Comparison of ENCODE assay signal across 25 mouse cellular contexts in the genomic region with DNA sequence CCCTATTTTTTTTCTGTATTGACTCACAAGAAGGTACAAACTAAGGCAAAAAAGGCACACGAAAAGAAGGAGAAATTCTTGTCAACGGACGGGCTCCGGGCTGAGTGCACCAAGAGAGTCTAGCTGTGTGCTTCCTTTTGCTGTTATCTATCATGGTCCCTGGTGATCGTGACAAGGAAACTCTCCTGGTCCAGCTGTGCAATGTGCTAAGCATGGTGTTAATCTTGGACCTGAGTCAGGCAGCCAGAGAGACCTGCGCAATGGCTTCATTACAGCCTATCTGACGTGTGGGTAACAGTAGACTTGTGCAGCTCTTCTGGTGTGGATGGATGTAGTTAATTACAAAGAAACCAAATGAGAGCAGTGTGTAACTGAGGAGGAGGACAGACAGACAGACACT. TPM values are rescaled to one million over a fixed set of nuclear protein-coding genes. Genes with fewer than 3 reads are reported as not detected.
DNase-seq lines count a peak whose midpoint lies in the region; ATAC-seq and TF ChIP-seq lines count a peak whose summit lies in the region.
"Had no signal": no experiment of that assay in that cellular context is flagged by ENCODE, and none has a peak within 500 bp of the region (broad histone marks: within the 10 kb centered on the region; RNA-seq: fewer than 3 reads in every experiment).

No protein-coding gene starts in this region.

- H3K4me2 ChIP-seq in forebrain, embryonic 11.5 days (ENCODE audit: low read depth, low read length, severe bottlenecking), result no peak overlapping the region
- H3K4me2 ChIP-seq in heart, embryonic 15.5 days, result no peak overlapping the region
- no peak overlapping the region for H3K4me2 ChIP-seq in liver, embryonic 14.5 days (ENCODE audit: low read depth)
- H3K4me2 ChIP-seq in liver, postnatal 0 days (ENCODE audit: low read depth, low read length), result no peak overlapping the region
- H3K4me2 ChIP-seq: embryonic facial prominence, embryonic 12.5 days; forebrain, embryonic 13.5 days; hindbrain, embryonic 14.5 days; intestine, embryonic 15.5 days had no signal

- no peak for ATAC-seq in forebrain, embryonic 11.5 days (replicated peaks; ENCODE audit: low FRiP score)
- no peak for ATAC-seq in heart, embryonic 15.5 days (replicated peaks; ENCODE audit: insufficient number of reproducible peaks, insufficient read depth, low FRiP score, low read depth)
- peak; percentile 43; the same call in 1 of the 2 replicates for ATAC-seq in liver, embryonic 14.5 days (ENCODE audit: insufficient read depth)
- ATAC-seq in liver, postnatal 0 days, result no peak
- peak; percentile 78 for ATAC-seq in megakaryocyte-erythroid progenitor cell, adult 5-6 weeks (replicated peaks; ENCODE audit: low FRiP score, low TSS enrichment, poor library complexity, severe bottlenecking)
- ATAC-seq: CD4-positive, CD25-positive, alpha-beta regulatory T cell, adult 4 months; forebrain, embryonic 13.5 days; forebrain, postnatal 0 days; intestine, embryonic 15.5 days had no signal

- H3K4me1 ChIP-seq in forebrain, embryonic 11.5 days (replicated peaks; ENCODE audit: control insufficient read depth, insufficient read depth, low read length), result peaks cover 25% of the 10 kb centered on the region
- peaks cover 55% of the 10 kb centered on the region for H3K4me1 ChIP-seq in forebrain, embryonic 10.5 days
- peaks cover 44% of the 10 kb centered on the region for H3K4me1 ChIP-seq in heart, embryonic 15.5 days (replicated peaks)
- H3K4me1 ChIP-seq in liver, embryonic 14.5 days (replicated peaks; ENCODE audit: control insufficient read depth in 2 of 2, insufficient read depth in 2 of 2, low read length in 1 of 2), result peaks cover 0 to 13% of the 10 kb centered on the region in 2 experiments; a peak in 3 of 4 replicates
- H3K4me1 ChIP-seq in liver, postnatal 0 days (ENCODE audit: insufficient read depth), result no peaks in the 10 kb centered on the region; the same call in 1 of the 2 replicates

- 94% methylated on average over 7 of the region's 7 CpGs for WGBS in forebrain, embryonic 11.5 days
- 90% methylated on average over 7 of the region's 7 CpGs for WGBS in forebrain, embryonic 10.5 days
- 53% methylated on average over 7 of the region's 7 CpGs for WGBS in heart, embryonic 15.5 days
- WGBS in liver, embryonic 14.5 days (ENCODE audit: insufficient replicate concordance), result 35% methylated on average over 7 of the region's 7 CpGs
- WGBS in liver, postnatal 0 days (ENCODE audit: insufficient replicate concordance), result 52% methylated on average over 7 of the region's 7 CpGs

- no peak for TF ChIP-seq EP300 in liver, embryonic 14.5 days (IDR thresholded peaks at IDR 0.05; ENCODE audit: low read depth)
- TF ChIP-seq EP300 in liver, postnatal 0 days (IDR thresholded peaks at IDR 0.05; ENCODE audit: low read depth), result no peak

- H3K36me3 ChIP-seq in forebrain, embryonic 11.5 days (ENCODE audit: control insufficient read depth, insufficient read depth, low read length), result no peaks in the 10 kb centered on the region
- H3K36me3 ChIP-seq in forebrain, embryonic 10.5 days (replicated peaks), result peaks cover 3% of the 10 kb centered on the region; the same call in 1 of the 2 replicates
- H3K36me3 ChIP-seq in heart, embryonic 15.5 days, result no peaks in the 10 kb centered on the region
- no peaks in the 10 kb centered on the region for H3K36me3 ChIP-seq in liver, embryonic 14.5 days (replicated peaks; ENCODE audit: control insufficient read depth, insufficient read depth, low read depth)
- no peaks in the 10 kb centered on the region for H3K36me3 ChIP-seq in liver, postnatal 0 days (replicated peaks; ENCODE audit: insufficient read depth, low read length)
- H3K36me3 ChIP-seq: embryonic facial prominence, embryonic 12.5 days; G1E; hindbrain, embryonic 10.5 days; intestine, embryonic 15.5 days had no signal

- H3K27ac ChIP-seq in forebrain, embryonic 11.5 days (ENCODE audit: low read depth, low read length), result no peak overlapping the region
- H3K27ac ChIP-seq in forebrain, embryonic 10.5 days, result no peak overlapping the region
- 0 out of 2 replicates have a peak overlapping the region, but pooled peaks have one; percentile 3 for H3K27ac ChIP-seq in heart, embryonic 15.5 days
- H3K27ac ChIP-seq in liver, embryonic 14.5 days, result no peak overlapping the region
- no peak overlapping the region for H3K27ac ChIP-seq in liver, postnatal 0 days (ENCODE audit: low read depth)
- H3K27ac ChIP-seq: embryonic facial prominence, embryonic 12.5 days; forebrain, embryonic 13.5 days; gastrocnemius, adult 2 months; hindbrain, embryonic 10.5 days; hindbrain, embryonic 14.5 days; intestine, embryonic 15.5 days had no signal

- no peaks in the 10 kb centered on the region for H3K27me3 ChIP-seq in forebrain, embryonic 11.5 days (ENCODE audit: control insufficient read depth, insufficient read depth, low read length)
- peaks cover 32% of the 10 kb centered on the region for H3K27me3 ChIP-seq in forebrain, embryonic 10.5 days (ENCODE audit: poor library complexity, severe bottlenecking)
- no peaks in the 10 kb centered on the region for H3K27me3 ChIP-seq in heart, embryonic 15.5 days
- no peaks in the 10 kb centered on the region for H3K27me3 ChIP-seq in liver, embryonic 14.5 days (ENCODE audit: control insufficient read depth, insufficient read depth, low read length)
- H3K27me3 ChIP-seq in liver, postnatal 0 days (ENCODE audit: insufficient read depth, low read length), result no peaks in the 10 kb centered on the region
- H3K27me3 ChIP-seq: embryonic facial prominence, embryonic 12.5 days; forebrain, embryonic 13.5 days; intestine, embryonic 15.5 days had no signal

- TF ChIP-seq CTCF in liver, embryonic 14.5 days (IDR thresholded peaks at IDR 0.05; ENCODE audit: low read depth), result no peak
- no peak for TF ChIP-seq CTCF in liver, postnatal 0 days (IDR thresholded peaks at IDR 0.05; ENCODE audit: low read depth)

- H3K9me3 ChIP-seq in forebrain, embryonic 11.5 days (ENCODE audit: control insufficient read depth, low read length), result no peaks in the 10 kb centered on the region
- H3K9me3 ChIP-seq in forebrain, embryonic 10.5 days, result no peaks in the 10 kb centered on the region
- H3K9me3 ChIP-seq in heart, embryonic 15.5 days (replicated peaks), result no peaks in the 10 kb centered on the region
- H3K9me3 ChIP-seq in liver, embryonic 14.5 days (ENCODE audit: control insufficient read depth, low read length), result no peaks in the 10 kb centered on the region
- no peaks in the 10 kb centered on the region for H3K9me3 ChIP-seq in liver, postnatal 0 days (ENCODE audit: low read length)
- H3K9me3 ChIP-seq: embryonic facial prominence, embryonic 12.5 days; forebrain, embryonic 13.5 days; hindbrain, embryonic 10.5 days; intestine, embryonic 15.5 days had no signal

- H3K9ac ChIP-seq in forebrain, embryonic 11.5 days (ENCODE audit: low read length), result no peak overlapping the region
- no peak overlapping the region for H3K9ac ChIP-seq in heart, embryonic 15.5 days
- H3K9ac ChIP-seq in liver, embryonic 14.5 days (replicated peaks), result no peak overlapping the region
- no peak overlapping the region for H3K9ac ChIP-seq in liver, postnatal 0 days (replicated peaks)
- H3K9ac ChIP-seq: embryonic facial prominence, embryonic 12.5 days; forebrain, embryonic 13.5 days; forebrain, postnatal 0 days; hindbrain, embryonic 14.5 days; intestine, embryonic 15.5 days had no signal

- intact Hi-C loops in heart, postnatal 25 days (cut with DNase I), result no loop called here

- no peak overlapping the region for H3K4me3 ChIP-seq in forebrain, embryonic 11.5 days (ENCODE audit: low read depth, low read length)
- no peak overlapping the region for H3K4me3 ChIP-seq in forebrain, embryonic 10.5 days
- no peak overlapping the region for H3K4me3 ChIP-seq in heart, embryonic 15.5 days
- no peak overlapping the region for H3K4me3 ChIP-seq in liver, embryonic 14.5 days (ENCODE audit: insufficient read depth in 1 of 2, low read depth in 2 of 2, low read length in 2 of 2)
- no peak overlapping the region for H3K4me3 ChIP-seq in liver, postnatal 0 days (ENCODE audit: low read depth, low read length)
- H3K4me3 ChIP-seq: embryonic facial prominence, embryonic 12.5 days; forebrain, embryonic 13.5 days; gastrocnemius, adult 2 months; hindbrain, embryonic 10.5 days; intestine, embryonic 15.5 days had no signal

- peak; percentile 39 for DNase-seq in forebrain, embryonic 11.5 days (ENCODE audit: low spot score)
- no peak for DNase-seq in forebrain, embryonic 10.5 days (ENCODE audit: extremely low spot score, low spot score)
- DNase-seq in heart, postnatal 25 days (ENCODE audit: low spot score), result no peak
- no peak for DNase-seq in liver, embryonic 14.5 days (ENCODE audit: low read depth in 3 of 3, low spot score in 3 of 3)
- no peak for DNase-seq in liver, postnatal 0 days
- DNase-seq in T-cell, adult 2 months (ENCODE audit: low spot score), result no peak
- DNase-seq: adrenal gland, postnatal 10 days; B cell, adult 2 months; cerebellum, adult 11 months; cerebellum, adult 8-10 months; cerebellum, postnatal 14 days; forebrain, postnatal 0 days; gastrocnemius, adult 2 months; gastrocnemius, postnatal 25 days; heart, postnatal 10 days; kidney, adult 18-20 months had no signal

RNA-seq across cellular contexts. Expression of gene Lrrc1, which starts 50.4 kb away (rescaled TPM):
- polyA plus RNA-seq in forebrain, embryonic 11.5 days (2014; fragmentation: Nextera tagmentation; extraction: Ambion mirVana), result 20.8 and 22.9 TPM in 2 replicates
- 14.4 and 15.9 TPM in 2 replicates for polyA plus RNA-seq in forebrain, embryonic 10.5 days (2016; fragmentation: Nextera tagmentation; extraction: Ambion mirVana)
- polyA plus RNA-seq in heart, embryonic 15.5 days (2015; fragmentation: Nextera tagmentation; extraction: Ambion mirVana), result 16.1 and 18.6 TPM in 2 replicates
- 10 to 100 TPM; 17.2 to 18.4 TPM for total RNA-seq in heart, postnatal 25 days (2021)
- 2.3 and 3.2 TPM in 2 replicates for polyA plus RNA-seq in liver, embryonic 14.5 days (2012; rRNA removed)
- 2.9 and 3.1 TPM in 2 replicates for polyA plus RNA-seq in liver, embryonic 14.5 days (2014; fragmentation: Nextera tagmentation; extraction: Ambion mirVana)
- polyA plus RNA-seq in liver, postnatal 0 days (2015; fragmentation: Nextera tagmentation; extraction: Ambion mirVana), result 1.2 and 1.5 TPM in 2 replicates
- total RNA-seq in megakaryocyte-erythroid progenitor cell, adult 5-6 weeks (2014; fragmentation: Nextera tagmentation), result 15.2 and 19.6 TPM in 2 replicates
- 11.0 and 12.1 TPM in 2 replicates for total RNA-seq in megakaryocyte-erythroid progenitor cell, adult 5-6 weeks (2017)
- polyA plus RNA-seq: G1E had no signal

Comparison
In these comparisons a context has a peak if more than half of its experiments do, and no peak if none do; other contexts are left out.
1. ATAC-seq: peak in liver, embryonic 14.5 days (single experiment) and megakaryocyte-erythroid progenitor cell, adult 5-6 weeks (single experiment); none in forebrain, embryonic 11.5 days (single experiment), heart, embryonic 15.5 days (single experiment) and liver, postnatal 0 days (single experiment).